Mouse (Mus musculus) NIH3T3 (cell line): ENCODE results near the gene Adgrl1.

Experiments used
- DNase-seq: peaks from one replicate; pipeline ENCODE4 v3.0.0-alpha.2; 2012; ENCODE audit warnings: low read depth

Gene Adgrl1

GRCm38 (mm10) chr8:83901566-83902485, 1.9 kb downstream of the Adgrl1 start:
- DNase-seq, result no peak

- peak; percentile 35 for DNase-seq
These were observed 3.2 kb downstream of the Adgrl1 start for GRCm38 (mm10) chr8:83902961-83903666.

GRCm38 (mm10) chr8:83908583-83908982, 8.7 kb downstream of the Adgrl1 start:
- DNase-seq, result no peak

GRCm38 (mm10) chr8:83909311-83909710, 9.4 kb downstream of the Adgrl1 start:
- DNase-seq, result no peak

GRCm38 (mm10) chr8:83911809-83912731, 12.2 kb downstream of the Adgrl1 start:
- DNase-seq, result no peak

GRCm38 (mm10) chr8:83914232-83914631, 14.3 kb downstream of the Adgrl1 start:
- no peak for DNase-seq

- DNase-seq, result no peak
These were observed 15.0 kb downstream of the Adgrl1 start for GRCm38 (mm10) chr8:83914860-83915259.

GRCm38 (mm10) chr8:83916015-83916414, 16.1 kb downstream of the Adgrl1 start:
- DNase-seq, result no peak

- no peak for DNase-seq
These were observed 17.7 kb downstream of the Adgrl1 start for GRCm38 (mm10) chr8:83917566-83917965.

GRCm38 (mm10) chr8:83921558-83921957, 21.7 kb downstream of the Adgrl1 start:
- DNase-seq, result peak; percentile 88

- no peak for DNase-seq
These were observed 22.8 kb downstream of the Adgrl1 start for GRCm38 (mm10) chr8:83922727-83923126.

GRCm38 (mm10) chr8:83924585-83924984, 24.7 kb downstream of the Adgrl1 start:
- no peak for DNase-seq

GRCm38 (mm10) chr8:83926266-83926665, 26.4 kb downstream of the Adgrl1 start:
- no peak for DNase-seq

GRCm38 (mm10) chr8:83934222-83934621, 34.3 kb downstream of the Adgrl1 start:
- no peak for DNase-seq

GRCm38 (mm10) chr8:83934994-83935393, 35.1 kb downstream of the Adgrl1 start:
- no peak for DNase-seq

- DNase-seq, result no peak
These were observed 35.5 kb downstream of the Adgrl1 start for GRCm38 (mm10) chr8:83935435-83935834.

- DNase-seq, result no peak
These were observed 37.7 kb downstream of the Adgrl1 start for GRCm38 (mm10) chr8:83937645-83938044.

- DNase-seq, result no peak
These were observed 38.4 kb downstream of the Adgrl1 start for GRCm38 (mm10) chr8:83938330-83938729.

GRCm38 (mm10) chr8:83941066-83941677, 41.3 kb downstream of the Adgrl1 start:
- DNase-seq, result no peak

- DNase-seq, result no peak
These were observed 42.5 kb downstream of the Adgrl1 start for GRCm38 (mm10) chr8:83942446-83942845.

GRCm38 (mm10) chr8:83945540-83945939, 45.6 kb downstream of the Adgrl1 start:
- no peak for DNase-seq

GRCm38 (mm10) chr8:83954749-83955105, 54.8 kb downstream of the Adgrl1 start:
- no peak for DNase-seq
